Mouse (Mus musculus): ENCODE results near the gene Sertad1.

Gene Sertad1

DNA sequence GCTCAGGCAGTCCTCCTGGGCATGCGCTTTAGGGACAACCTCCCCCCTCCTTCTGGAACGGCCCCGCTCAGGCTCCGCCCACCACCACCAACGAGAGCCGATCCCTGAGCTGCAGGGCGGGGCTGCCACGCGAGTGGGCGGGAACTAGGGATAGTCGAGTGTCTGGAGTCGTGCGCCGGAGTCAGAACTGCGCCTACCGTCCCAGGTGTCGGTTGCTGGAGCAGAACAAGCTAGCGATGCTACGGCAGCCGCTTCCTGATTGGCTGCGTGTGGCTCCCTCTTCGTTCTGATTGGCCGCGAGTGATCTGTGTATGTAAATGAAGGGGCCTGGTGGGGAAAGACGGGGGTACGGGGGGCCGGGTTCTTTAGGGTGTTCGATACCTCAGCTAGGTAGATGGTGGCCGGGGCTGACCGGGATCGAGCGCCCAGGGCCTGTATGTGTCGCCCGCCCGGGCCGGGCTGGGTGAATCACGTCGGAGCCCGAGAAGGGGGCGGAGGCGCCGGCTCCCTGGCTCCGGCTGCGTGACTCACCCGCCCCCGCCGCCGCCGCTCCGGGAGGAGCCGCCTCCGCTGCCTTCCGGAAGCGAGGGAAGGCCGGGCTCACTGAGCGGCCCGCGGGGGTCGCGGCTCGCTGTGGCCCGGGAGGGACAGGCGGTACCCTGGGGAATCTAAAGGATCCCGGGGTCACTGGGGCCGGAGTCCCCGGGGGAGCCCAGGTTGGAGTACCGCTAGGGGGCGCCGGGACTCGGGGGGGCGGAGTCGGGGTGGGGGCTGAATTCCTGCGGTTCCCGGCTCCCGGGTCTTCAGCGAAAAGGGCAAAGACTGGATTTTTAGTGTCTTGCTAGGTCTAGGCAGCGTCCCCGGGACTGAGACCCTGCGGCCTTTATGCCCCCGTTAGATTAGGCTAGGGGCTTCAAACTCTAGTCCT, at the start of gene Sertad1:
Gene Sertad1, plus strand, starts transcription at position 141 of the 928 bp plus-strand sequence.
- DNase-seq (ENCODE audit: low spot score): peak; percentile 100

DNA sequence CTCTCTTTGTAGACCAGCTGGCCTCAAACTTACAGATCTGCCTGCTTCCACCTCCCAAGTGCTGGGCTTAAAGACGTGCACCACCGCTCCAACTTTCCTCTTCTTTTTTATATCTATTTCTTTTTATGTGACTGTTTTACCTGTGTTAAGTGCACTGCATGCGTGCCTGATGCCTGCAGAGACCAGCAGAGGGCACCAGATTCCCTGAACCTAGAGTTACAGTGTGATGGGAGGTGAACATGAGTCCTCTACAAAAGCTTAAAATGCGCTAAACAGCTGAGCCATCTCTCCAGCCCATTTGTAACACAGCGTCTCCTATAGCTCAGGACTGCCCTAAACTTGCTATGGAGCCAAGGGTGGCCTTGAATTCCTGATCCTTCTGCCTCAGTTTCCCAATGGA, 49.2 kb upstream of the Sertad1 start:
- no peak for DNase-seq (ENCODE audit: low spot score)

DNA sequence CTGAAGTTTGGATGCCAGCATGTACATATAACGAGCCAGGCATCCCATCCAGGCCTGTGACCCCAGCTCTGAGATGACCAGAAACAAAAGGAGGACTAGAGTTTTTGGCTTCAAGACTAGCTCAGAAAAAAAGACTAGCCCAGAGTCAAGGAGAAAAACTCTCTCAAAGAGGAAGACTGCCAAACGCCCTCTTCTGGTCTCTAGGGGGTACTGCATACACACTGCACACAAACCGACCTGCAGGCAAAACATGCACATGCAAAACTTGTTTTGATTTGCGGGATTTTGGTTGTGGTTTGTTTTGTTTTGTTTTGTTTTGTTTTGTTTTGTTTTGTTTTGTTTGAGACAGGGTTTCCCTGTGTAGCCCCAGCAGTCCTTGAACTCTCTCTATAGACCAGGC, 46.7 kb upstream of the Sertad1 start:
- no peak for DNase-seq (ENCODE audit: low spot score)

DNA sequence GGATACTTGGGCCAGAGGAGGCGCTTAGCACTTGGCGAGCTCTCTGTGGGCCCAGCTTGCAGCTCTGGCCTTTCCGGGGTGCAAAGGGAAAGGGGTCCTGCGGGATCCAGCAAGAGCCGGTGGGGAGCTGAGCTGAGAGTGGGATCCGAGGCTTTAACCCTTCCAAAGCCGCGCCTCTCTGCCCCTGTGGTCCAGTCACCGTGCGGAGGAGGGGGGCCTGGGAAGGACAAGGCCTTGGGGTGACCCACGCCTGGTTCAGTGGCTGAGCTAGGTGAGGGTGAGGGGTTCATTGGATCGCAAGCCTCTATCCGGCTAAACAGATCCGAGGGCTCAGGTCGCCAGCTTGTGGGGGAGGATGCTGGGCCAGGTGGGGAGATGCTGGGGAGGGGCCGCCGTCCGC, 40.7 kb upstream of the Sertad1 start:
- no peak for DNase-seq (ENCODE audit: low spot score)

DNA sequence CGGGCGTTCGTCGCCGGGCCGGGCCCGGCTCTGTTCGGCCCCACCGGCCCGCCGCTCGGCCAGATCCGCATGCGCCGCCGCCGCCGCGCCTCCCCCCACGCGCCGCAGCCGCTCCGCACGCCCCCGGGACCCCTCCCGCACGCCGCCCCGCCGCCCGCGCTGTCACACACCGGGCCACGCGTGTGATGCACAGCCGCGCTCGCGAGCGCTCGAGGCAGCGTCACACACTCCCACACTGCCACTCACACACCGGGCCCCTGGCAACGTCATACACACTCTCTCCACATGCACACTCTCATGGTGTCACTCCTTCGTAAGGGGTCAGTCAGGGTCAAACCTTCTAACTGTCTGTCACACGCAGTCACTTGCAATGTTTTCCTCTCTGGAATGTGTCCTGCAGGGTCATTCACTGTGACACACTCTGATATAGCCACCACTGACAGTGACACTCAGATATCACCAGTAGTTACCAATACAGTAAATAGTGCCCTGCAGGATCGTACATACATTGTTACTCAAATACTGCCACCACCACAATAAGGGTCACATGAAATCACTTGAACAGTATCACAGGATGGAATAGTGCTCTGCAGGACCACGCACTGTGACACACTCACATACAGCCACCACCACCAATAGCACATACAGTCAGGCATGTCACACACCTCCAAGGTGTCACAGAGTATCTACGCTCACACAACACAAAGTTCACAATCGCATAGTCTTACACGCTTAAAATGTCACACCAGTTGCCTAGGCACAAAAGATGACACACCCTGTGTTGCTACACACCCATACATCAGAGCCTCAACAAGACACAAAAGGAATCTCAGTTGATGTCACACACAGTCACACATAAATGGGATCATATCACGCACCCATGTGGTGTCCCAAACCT, 39.9 kb upstream of the Sertad1 start:
- DNase-seq (ENCODE audit: low spot score): no peak

DNA sequence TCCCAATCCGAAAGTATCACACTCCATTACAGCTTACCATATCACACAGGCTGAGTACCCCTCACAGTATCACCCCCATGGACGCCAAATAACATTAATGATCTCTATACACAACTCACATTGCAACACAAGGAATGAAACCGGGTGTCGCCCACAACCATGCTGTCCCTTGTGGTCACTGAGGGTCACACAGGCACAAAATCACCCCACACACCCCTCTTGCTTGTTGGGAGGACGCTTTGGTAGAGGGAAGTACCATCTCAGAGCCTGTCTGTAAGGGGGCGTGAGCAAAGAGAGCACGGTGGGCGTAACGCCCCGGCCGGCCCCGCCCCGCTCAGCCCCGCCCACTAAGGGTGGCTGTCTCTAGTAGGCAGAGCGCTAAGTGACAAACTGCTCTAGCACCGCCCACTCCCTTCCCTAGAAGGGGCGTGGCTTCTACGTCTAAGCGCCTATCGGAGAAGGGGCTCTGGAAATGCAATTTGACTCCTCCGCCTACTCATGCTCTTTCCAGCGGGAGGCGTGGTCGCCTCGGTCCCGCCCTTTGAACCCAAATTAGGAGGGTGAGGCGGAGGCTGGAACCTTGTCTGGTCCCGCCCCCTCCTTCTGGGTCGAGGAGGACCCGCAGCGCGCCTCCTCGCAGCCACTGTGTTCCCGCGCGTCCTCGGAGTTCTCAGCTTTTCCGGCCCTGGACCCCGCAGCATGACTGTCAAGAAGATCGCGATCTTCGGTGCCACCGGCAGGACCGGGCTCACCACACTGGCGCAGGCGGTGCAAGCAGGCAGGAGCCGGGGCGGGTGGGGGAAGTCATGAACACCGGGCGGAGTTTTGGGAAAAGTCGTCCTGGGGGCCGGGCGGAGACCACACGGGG, 39.1 kb upstream of the Sertad1 start, which contains the start of the genes Sptbn4 and Blvrb:
Gene Sptbn4, minus strand, starts transcription at position 268 of the 868 bp plus-strand sequence.
Gene Blvrb, plus strand, starts transcription at position 560 of the 868 bp plus-strand sequence.
- peak; percentile 97 for DNase-seq (ENCODE audit: low spot score)

DNA sequence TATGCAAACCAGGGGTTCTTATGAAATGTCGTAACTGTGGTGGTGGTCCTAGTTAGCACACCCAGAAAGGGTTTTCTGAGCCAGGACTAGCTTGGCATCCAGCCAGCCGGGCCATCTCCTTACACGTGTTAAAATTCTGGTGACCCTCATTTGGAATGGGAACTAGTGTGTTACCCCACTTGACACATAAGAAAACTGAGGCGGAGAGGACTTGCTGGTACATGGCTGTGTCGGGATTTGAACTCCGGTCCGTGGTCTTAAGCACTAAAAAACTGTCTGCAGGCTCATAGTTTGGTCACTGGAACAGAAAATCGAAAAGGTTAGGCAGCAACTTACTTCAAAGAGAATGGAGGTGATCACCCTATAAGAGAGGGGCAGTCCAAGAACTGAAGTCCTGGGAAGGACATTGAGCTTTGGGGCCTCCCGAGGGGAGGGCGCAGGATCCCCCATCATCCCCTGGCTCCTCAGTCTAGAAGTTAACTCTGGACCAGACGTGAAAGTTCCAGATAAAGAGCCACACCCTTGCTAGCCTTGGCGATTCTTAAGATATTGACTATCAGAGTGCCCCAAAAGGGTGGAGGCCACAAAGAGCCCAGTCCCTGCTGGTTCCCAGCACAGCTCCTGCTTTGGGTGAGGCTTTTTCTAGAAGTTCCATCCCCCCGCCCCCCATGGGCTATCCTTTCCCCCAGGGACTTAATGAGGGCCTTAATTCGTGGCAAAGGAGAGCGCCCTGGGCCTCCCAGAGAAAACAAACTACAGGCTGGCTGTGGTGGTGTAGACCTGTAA, 38.1 kb upstream of the Sertad1 start:
- DNase-seq (ENCODE audit: low spot score): no peak

DNA sequence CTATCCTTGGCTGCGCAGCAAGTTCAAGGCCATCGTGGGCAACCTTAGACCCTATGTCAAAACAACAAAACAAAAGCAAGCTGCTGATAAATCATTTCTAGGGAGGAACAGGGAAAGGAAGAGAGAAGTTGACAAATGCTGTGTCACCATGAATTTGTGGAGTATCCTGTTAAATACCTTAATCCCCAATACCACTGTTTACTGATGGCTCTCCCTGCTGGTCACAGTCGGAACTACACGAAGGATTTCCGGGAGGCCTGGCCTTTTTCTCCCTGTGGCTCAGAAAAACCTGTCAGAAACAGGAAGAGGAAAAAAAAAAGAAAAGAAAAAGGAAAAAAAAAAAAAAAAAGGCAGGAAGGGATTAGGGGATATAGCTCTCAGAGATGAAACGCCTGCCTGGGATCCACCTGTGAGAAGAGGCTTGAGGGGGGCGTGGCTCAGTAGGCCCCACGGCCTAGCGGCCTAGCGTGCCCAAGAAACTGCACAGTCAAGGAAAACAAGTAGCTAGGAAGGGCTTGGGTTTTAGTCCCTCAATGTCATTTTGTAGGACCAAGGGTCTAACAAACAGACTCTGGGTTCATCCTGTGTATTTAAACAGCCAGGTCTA, 37.4 kb upstream of the Sertad1 start:
- DNase-seq (ENCODE audit: low spot score): peak; percentile 56

DNA sequence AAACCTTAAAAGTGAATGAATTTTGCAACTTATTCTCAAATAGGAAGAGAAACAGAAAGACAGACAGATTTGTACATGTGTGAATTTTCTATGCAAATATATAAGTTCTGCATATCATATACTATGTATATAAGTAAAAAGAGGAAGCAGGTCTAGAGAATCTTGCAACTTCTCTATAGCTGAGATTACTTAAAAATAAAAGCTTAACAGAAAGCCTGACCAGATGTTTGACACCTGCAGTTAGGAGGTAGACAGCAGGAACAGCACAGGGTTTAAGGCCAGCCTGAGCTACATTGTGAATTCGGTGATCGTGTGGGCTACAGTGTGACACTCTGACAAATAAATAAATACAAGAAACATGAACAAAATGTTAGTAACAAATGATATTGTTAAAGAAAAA, 35.4 kb upstream of the Sertad1 start:
- no peak for DNase-seq (ENCODE audit: low spot score)

DNA sequence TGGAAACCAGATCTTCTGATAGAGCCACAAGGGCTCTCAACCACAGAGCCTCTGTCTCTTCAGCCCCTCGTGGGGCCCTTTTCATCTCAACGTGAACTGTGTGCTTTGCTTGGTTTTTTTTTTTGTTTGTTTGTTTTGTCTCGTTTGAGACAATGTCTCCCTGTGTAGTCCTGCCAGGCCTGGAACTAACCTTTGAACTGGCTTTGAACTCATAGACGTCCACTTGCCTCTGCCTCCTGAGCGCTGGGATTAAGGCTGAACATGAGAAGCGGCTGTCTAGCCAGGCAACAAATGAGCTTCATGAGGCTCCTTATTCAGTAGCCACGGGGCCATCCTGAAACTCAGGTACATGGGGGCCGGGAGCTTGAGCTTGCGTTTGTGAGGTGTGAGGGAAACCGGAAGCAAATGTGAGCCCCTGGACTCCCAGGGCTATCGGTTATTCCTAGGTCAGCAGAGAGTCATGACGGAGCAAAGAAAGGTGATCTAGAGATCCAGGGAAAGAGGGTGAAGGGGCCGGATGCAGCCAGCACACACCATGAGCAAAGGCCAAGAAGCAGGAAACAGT, 34.4 kb upstream of the Sertad1 start:
- DNase-seq (ENCODE audit: low spot score): no peak

DNA sequence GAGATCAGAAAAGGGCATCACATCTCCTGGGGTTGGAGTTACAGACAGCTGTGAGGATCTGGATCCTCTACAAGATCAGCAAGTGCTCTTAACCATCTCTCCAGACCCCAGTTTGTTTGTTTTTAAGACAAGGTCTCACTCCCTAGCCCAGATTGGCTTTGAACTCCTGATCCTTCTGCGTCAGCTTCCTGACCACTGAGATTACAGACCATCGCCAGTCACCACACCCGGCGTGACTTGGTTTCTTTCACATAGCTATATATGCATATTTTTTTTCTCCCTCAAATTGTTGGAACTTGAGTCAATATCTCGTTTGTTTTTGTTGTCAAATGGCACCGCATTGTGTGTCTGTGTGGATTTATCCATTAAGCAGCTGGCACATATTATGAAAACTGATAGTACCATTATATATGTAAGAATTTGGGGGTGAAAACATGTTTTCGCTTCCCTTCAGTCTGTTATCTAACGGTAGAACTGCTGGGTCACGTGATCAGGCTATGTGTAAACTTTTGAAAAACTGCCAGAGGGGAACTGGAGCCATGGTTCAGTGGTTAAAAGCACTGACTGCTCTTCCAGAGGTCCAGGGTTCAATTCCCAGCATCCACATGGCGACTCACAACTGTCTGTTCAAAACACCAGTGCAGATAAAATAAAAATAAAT, 32.1 kb upstream of the Sertad1 start:
- no peak for DNase-seq (ENCODE audit: low spot score)

DNA sequence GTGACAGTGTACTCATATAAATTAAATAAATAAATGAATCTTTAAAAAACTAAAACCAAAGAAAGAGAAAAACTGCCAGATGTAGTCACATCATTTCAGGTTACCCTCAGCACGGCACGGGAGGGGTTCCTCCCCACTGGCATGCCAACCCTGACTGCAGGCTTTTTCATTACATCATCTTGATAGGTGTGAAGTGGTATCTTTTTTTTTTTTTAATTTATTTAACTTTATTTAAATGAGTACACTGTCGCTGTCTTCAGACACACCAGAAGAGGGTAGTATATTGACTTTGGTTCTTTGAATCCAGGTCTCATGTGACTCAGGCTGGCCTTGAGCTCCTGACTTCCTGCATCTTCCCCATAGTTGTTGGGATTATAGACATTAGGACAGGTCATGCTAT, 31.4 kb upstream of the Sertad1 start:
- no peak for DNase-seq (ENCODE audit: low spot score)

DNA sequence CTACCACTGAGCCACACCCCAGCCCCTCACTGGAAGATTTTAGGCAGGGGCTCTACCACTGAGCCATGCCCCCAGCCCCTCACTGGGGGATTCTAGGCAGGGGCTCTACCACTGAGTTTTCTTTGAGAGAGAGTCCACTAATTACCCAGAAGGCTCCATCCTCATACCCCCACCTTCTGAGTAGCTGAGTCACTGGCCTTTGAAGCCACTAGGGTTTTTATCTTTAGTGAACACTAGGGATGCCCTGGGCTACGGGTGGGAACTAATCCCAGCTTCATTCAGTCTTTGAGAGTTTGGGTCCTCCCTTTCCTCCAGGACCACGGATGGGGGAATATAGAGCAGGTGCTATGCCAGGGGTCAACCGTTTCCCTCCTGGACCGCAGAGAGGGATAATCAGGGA, 28.1 kb upstream of the Sertad1 start:
- DNase-seq (ENCODE audit: low spot score): no peak

DNA sequence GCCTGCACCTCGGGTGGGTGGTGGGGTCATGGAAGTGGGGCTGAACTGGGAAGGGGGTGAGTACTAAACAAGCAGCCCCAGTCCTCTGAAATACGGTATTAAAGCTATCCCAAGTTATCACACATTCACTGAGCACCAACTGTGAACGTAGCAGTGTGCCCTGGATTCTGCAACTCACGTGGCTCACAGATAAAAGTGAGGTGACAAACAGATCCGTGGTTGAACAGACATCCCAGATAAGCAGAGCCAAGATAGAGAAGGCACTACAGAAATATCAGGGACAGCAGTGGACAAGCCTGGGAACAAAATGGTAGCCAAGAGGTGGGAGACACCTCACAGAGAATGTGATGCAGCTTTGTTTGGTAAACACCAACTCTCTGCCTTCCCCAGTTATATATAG, 27.1 kb upstream of the Sertad1 start:
- DNase-seq (ENCODE audit: low spot score): no peak

DNA sequence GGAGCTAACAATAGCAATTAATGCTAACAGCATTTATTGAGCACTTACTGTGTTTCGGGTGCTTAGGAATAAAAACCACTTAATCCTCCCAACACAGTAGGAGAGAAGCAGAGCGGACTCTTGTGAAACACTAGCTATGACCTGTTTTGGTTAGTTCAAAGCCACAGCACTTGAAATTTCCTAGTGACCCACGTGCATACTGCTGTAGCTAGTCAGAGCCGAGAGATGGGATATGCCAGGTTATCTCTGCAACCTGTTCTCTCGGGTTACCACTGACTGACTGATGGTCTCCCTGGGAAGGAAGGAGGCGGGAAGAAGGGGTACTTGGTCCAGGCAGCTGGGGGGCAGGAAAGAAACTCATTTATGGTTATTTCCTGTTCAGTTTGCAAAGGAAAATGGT, 26.2 kb upstream of the Sertad1 start:
- no peak for DNase-seq (ENCODE audit: low spot score)

DNA sequence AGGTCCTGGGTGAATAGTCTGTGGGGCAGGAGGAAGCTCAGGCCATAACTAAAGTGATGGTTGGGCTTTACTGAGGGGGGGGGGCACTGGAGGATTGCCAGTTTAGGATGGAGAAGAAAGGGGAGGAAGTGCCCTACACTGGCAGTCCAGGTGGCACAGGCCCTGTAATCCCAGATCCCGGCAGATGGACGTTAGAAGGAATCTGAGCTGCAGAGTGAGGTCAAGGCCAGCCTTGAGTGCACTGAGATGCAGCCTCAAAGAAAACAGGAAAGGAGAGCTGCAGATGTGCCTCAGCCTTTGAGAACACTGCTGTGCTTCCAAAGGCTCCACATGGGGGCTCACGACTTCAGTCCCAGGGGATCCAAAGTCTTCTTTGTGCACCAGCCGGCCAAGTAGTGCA, 19.1 kb upstream of the Sertad1 start:
- DNase-seq (ENCODE audit: low spot score): no peak

DNA sequence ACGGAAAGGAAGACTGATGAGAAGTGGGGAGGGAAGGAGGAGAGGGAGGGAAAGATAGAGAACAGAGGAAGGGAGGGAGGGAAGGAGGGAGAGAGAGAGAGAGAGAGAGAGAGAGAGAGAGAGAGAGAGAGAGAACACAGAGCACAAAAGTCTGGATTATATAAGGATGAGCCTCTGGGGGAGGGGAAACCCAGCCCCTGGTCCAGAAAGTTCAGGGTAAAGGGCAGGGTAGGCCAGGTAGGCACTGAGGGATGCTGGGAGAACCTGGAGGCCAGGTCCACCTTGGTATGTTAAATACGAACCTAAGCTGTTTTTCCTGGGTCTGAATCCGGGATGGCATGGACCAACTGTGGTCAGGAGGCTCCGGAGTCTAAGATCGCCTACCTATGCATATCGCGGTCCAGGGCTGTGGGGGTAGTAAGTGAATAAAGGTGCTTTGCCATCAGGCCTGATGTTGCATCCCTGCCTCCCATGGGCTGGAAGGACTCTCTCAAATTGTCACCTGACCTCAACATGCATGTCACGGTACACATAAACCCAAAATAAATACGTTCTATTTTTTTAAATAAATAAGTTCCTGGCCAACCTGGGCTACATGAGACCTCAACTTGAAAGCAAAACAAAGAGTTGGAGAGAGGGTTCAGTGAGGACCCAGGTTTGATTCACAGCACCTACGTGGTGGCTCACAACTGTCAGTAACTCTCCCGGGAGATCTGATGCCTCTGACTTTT, 15.2 kb upstream of the Sertad1 start:
- no peak for DNase-seq (ENCODE audit: low spot score)

DNA sequence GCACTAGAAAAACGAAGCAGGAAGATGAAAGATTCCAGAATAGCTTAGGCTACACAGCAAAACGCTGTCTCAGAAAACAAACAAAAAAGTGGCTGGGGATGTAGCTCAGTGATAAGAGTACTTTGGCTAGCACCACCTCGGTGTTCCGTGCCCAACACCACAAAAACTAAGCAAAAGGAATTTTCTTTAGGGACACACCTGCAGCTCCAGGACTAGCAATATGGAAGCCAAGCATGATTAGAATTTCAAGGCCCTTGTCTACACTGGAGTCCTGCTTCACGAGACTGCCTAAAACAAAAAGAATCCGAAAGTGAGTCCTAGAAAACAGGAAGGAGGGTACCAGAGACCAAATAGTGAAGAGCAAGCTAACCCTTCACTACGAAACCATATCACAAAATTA, 14.1 kb upstream of the Sertad1 start:
- no peak for DNase-seq (ENCODE audit: low spot score)
